Mouse (Mus musculus): Measurements from ENCODE around the gene Hibch. TPM values are rescaled to one million over a fixed set of nuclear protein-coding genes. Genes with fewer than 3 reads are reported as not detected.

Gene Hibch
- polyA plus RNA-seq, 1 experiment from 2014 or later = 23.8 TPM

- H3K4me1 ChIP-seq = peaks cover 17% of the 10 kb centered on the region
- WGBS = 38% methylated on average over 6 of the region's 6 CpGs
- no peak for ATAC-seq (ENCODE audit: insufficient number of reproducible peaks, low FRiP score, low TSS enrichment, low read depth)
Measured at GRCm38 (mm10) chr1:52955102-52955501, 110.4 kb downstream of the Hibch start.

DNA sequence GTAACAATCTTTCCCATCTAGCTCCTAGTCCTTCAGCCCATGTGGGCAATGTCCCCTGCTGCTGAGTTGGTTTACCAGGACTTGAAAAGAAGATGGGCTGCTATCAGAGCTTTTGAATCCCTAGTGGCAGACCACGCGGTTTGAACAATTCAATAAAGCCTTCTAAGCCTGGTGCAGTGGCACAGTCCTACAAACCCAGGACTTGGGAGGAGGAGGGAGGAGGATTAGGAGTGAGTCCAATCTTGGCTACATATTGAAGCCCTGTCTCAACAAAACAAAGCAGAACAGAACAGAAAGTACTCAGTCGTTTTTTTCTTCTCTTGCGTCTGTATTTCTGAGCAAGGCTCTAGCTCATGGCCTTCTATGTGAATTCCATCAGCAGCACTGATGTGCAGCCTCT is 112.0 kb downstream of the Hibch start:
- H3K4me1 ChIP-seq = peaks cover 17% of the 10 kb centered on the region
- H3K9me3 ChIP-seq = no peaks in the 10 kb centered on the region
- H3K36me3 ChIP-seq = no peaks in the 10 kb centered on the region
- ATAC-seq (ENCODE audit: insufficient number of reproducible peaks, low FRiP score, low TSS enrichment, low read depth) = no peak
- no peak overlapping the region for H3K4me3 ChIP-seq
- no peak overlapping the region for H3K9ac ChIP-seq
- 76% methylated on average over 4 of the region's 4 CpGs for WGBS
- H3K4me2 ChIP-seq = no peak overlapping the region
- no peak overlapping the region for H3K27ac ChIP-seq
- H3K27me3 ChIP-seq = peaks cover 9% of the 10 kb centered on the region; the same call in 1 of the 2 replicates

More at GRCm38 (mm10) chr1:52955102-52955501, 110.4 kb downstream of the Hibch start:
- no peaks in the 10 kb centered on the region for H3K36me3 ChIP-seq
- no peak overlapping the region for H3K27ac ChIP-seq
- H3K4me3 ChIP-seq = no peak overlapping the region
- no peak overlapping the region for H3K4me2 ChIP-seq
- no peaks in the 10 kb centered on the region for H3K9me3 ChIP-seq
- no peak overlapping the region for H3K9ac ChIP-seq
- peaks cover 9% of the 10 kb centered on the region; the same call in 1 of the 2 replicates for H3K27me3 ChIP-seq

- Histone ChIP-seq H3K27me3 (no peaks in the 10 kb centered on the region), H3K4me3 (no peak overlapping the region), H3K36me3 (no peaks in the 10 kb centered on the region), H3K4me1 (no peaks in the 10 kb centered on the region), H3K9ac (no peak overlapping the region), H3K4me2 (no peak overlapping the region), H3K9me3 (no peaks in the 10 kb centered on the region), H3K27ac (no peak overlapping the region)
- 51% methylated on average over 6 of the region's 6 CpGs for WGBS
- no peak for ATAC-seq (ENCODE audit: insufficient number of reproducible peaks, low FRiP score, low TSS enrichment, low read depth)
Measured at GRCm38 (mm10) chr1:52960191-52960590, 115.5 kb downstream of the Hibch start.

DNA sequence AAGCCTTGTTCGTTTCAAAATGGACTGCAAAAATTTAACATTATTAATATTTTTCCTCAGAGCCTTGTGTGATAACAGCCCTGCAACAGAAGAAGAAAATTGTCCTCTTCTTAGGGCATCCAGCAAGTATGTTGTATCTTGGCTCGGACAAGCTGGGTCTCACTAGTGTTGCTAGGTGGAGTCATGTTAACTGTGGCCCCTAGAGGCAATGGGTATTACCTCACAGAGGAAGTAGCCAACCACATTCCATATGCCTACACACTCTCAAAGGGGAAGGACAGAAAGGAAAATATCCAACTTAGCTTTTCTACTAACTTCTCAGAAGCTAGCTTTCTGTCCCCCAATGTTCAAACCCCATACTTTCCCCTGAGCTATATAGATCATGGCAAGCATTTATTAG is 118.4 kb downstream of the Hibch start:
- no peak overlapping the region for H3K9ac ChIP-seq
- H3K4me3 ChIP-seq = no peak overlapping the region
- ATAC-seq (ENCODE audit: insufficient number of reproducible peaks, low FRiP score, low TSS enrichment, low read depth) = no peak
- H3K4me2 ChIP-seq = no peak overlapping the region
- H3K27me3 ChIP-seq = no peaks in the 10 kb centered on the region
- no peaks in the 10 kb centered on the region for H3K4me1 ChIP-seq
- no peaks in the 10 kb centered on the region for H3K9me3 ChIP-seq
- H3K27ac ChIP-seq = no peak overlapping the region
- WGBS = 60% methylated on average over 2 of the region's 2 CpGs
- H3K36me3 ChIP-seq = no peaks in the 10 kb centered on the region

DNA sequence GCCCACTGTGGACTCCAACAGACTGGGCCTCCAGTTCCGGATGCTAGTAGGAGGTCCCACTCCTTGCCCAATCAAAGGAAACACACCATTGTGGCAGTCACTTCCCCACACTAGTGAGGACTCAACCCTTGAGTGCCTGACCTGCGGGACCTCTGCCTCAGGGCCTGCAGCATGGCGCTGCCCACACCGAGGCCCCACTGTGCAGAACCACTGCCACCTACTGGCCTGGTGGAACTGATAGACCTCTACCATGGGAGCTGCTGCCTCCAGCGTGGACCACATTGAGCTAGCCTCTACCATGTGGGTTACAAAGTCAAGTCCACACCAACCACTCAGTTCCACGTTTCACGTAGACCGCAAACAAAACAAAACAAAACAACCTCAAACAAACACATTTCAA is 119.9 kb downstream of the Hibch start:
- H3K4me1 ChIP-seq = no peaks in the 10 kb centered on the region
- no peak overlapping the region for H3K27ac ChIP-seq
- no peak for ATAC-seq (ENCODE audit: insufficient number of reproducible peaks, low FRiP score, low TSS enrichment, low read depth)
- H3K4me2 ChIP-seq = no peak overlapping the region
- H3K9ac ChIP-seq = no peak overlapping the region
- H3K27me3 ChIP-seq = no peaks in the 10 kb centered on the region
- no peak overlapping the region for H3K4me3 ChIP-seq
- no peaks in the 10 kb centered on the region for H3K9me3 ChIP-seq
- H3K36me3 ChIP-seq = no peaks in the 10 kb centered on the region
- 75% methylated on average over 8 of the region's 8 CpGs for WGBS

Other genes starting within 250 kb of the Hibch start
- 7.9 and 8.5 TPM in 2 replicates for gene Nemp2, start 214.2 kb upstream of the Hibch start, polyA plus RNA-seq (2015; fragmentation: Nextera tagmentation; extraction: Ambion mirVana)
- gene Mfsd6, start 117.5 kb upstream of the Hibch start, polyA plus RNA-seq (2015; fragmentation: Nextera tagmentation; extraction: Ambion mirVana) = 4.3 and 4.9 TPM in 2 replicates
- gene Inpp1, start 27.2 kb upstream of the Hibch start, polyA plus RNA-seq (2015; fragmentation: Nextera tagmentation; extraction: Ambion mirVana) = 19.6 and 21.4 TPM in 2 replicates
- gene 1700019D03Rik, start 175.2 kb downstream of the Hibch start, polyA plus RNA-seq (2015; fragmentation: Nextera tagmentation; extraction: Ambion mirVana) = 2.5 and 3.6 TPM in 2 replicates
- 9.1 and 12.7 TPM in 2 replicates for gene Mstn, start 216.7 kb downstream of the Hibch start, polyA plus RNA-seq (2015; fragmentation: Nextera tagmentation; extraction: Ambion mirVana)

Measured in limb, embryonic 15.5 days (tissue).